Mouse (Mus musculus): Measurements from ENCODE around the gene Ces2g.

DNA sequence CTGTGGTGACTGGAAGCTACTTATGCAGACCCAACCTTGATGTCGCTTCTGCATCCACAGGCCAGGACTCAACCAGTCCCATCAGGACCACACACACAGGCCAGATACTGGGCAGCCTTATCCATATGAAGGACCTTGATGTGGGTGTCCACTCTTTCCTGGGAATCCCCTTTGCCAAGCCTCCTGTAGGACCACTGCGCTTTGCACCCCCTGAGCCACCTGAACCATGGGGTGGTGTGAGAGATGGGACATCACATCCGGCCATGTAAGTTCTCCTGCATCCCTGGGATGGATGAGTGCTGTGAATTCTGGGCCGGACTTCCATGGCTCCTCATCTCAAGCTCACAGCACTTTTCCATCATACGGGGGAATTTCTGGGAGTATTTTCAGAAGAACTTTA is 52.9 kb downstream of the Ces2g start:
- no peak for TF ChIP-seq CTCF (IDR thresholded peaks at IDR 0.05; ENCODE audit: low read depth, low read length)
- no peak for TF ChIP-seq POLR2A (IDR thresholded peaks at IDR 0.05; ENCODE audit: insufficient read depth, low read length)

Data from ES-Bruce4 (cell line).